Mouse (Mus musculus): ENCODE measurements at regions not wholly inside any gene's neighbourhood (a gene's known extent, or its start where the extent isn't known, plus 50 kb on each side); places are given as distances from the start of the nearest gene placed in this dataset.

GRCm38 (mm10) chr2:46055729-46056128 is 938.5 kb upstream of the Zeb2 start:
- ATAC-seq (no peak), DNase-seq (no peak)
- no peak overlapping the region for H3K4me3 ChIP-seq (ENCODE audit: low read depth, low read length)
- no peak overlapping the region for H3K9ac ChIP-seq
- no peaks in the 10 kb centered on the region for H3K27me3 ChIP-seq (ENCODE audit: insufficient read depth, low read length)
- no peaks in the 10 kb centered on the region for H3K4me1 ChIP-seq (ENCODE audit: insufficient read depth)
- H3K9me3 ChIP-seq (ENCODE audit: low read length): no peaks in the 10 kb centered on the region
- no peak for TF ChIP-seq CTCF (IDR thresholded peaks at IDR 0.05; ENCODE audit: low read depth)
- H3K4me2 ChIP-seq (ENCODE audit: low read depth): no peak overlapping the region
- no peaks in the 10 kb centered on the region for H3K36me3 ChIP-seq (ENCODE audit: insufficient read depth)
- 85% methylated on average over 8 of the region's 8 CpGs for WGBS
- no peak overlapping the region for H3K27ac ChIP-seq (ENCODE audit: low read depth, low read length)

- H3K4me2 ChIP-seq (ENCODE audit: low read depth): no peak overlapping the region
- H3K4me3 ChIP-seq (ENCODE audit: low read depth, low read length): no peak overlapping the region
- no peaks in the 10 kb centered on the region for H3K9me3 ChIP-seq (ENCODE audit: low read length)
- DNase-seq (peak; percentile 52), ATAC-seq (no peak)
- WGBS: 31% methylated on average over 7 of the region's 7 CpGs
- no peaks in the 10 kb centered on the region for H3K4me1 ChIP-seq (ENCODE audit: insufficient read depth)
- no peaks in the 10 kb centered on the region for H3K36me3 ChIP-seq (ENCODE audit: insufficient read depth)
- H3K27me3 ChIP-seq (ENCODE audit: insufficient read depth, low read length): no peaks in the 10 kb centered on the region
- H3K9ac ChIP-seq: no peak overlapping the region
- TF ChIP-seq CTCF (IDR thresholded peaks at IDR 0.05; ENCODE audit: low read depth): no peak
- no peak overlapping the region for H3K27ac ChIP-seq (ENCODE audit: low read depth, low read length)
Measured at GRCm38 (mm10) chr2:46054902-46055301, 937.7 kb upstream of the Zeb2 start.

GRCm38 (mm10) chr2:46021854-46022253 is 904.7 kb upstream of the Zeb2 start:
- no peak for TF ChIP-seq CTCF (IDR thresholded peaks at IDR 0.05; ENCODE audit: low read depth)
- Histone ChIP-seq H3K4me1 (ENCODE audit: insufficient read depth) (no peaks in the 10 kb centered on the region), H3K4me2 (ENCODE audit: low read depth) (no peak overlapping the region), H3K27ac (ENCODE audit: low read depth, low read length) (no peak overlapping the region), H3K36me3 (ENCODE audit: insufficient read depth) (no peaks in the 10 kb centered on the region), H3K9ac (no peak overlapping the region), H3K27me3 (ENCODE audit: insufficient read depth, low read length) (no peaks in the 10 kb centered on the region), H3K4me3 (ENCODE audit: low read depth, low read length) (no peak overlapping the region), H3K9me3 (ENCODE audit: low read length) (no peaks in the 10 kb centered on the region)
- DNase-seq: no peak
- ATAC-seq: no peak
- 92% methylated on average over 1 of the region's 1 CpGs for WGBS

- 53% methylated on average over 3 of the region's 3 CpGs for WGBS
- DNase-seq: no peak
- Histone ChIP-seq H3K4me2 (ENCODE audit: low read depth) (no peak overlapping the region), H3K36me3 (ENCODE audit: insufficient read depth) (no peaks in the 10 kb centered on the region), H3K4me1 (ENCODE audit: insufficient read depth) (no peaks in the 10 kb centered on the region), H3K9ac (no peak overlapping the region), H3K4me3 (ENCODE audit: low read depth, low read length) (no peak overlapping the region), H3K27ac (ENCODE audit: low read depth, low read length) (no peak overlapping the region), H3K9me3 (ENCODE audit: low read length) (no peaks in the 10 kb centered on the region), H3K27me3 (ENCODE audit: insufficient read depth, low read length) (no peaks in the 10 kb centered on the region)
- TF ChIP-seq CTCF (IDR thresholded peaks at IDR 0.05; ENCODE audit: low read depth): no peak
- no peak for ATAC-seq
Measured at GRCm38 (mm10) chr2:46013771-46014269, 896.6 kb upstream of the Zeb2 start.

- H3K27ac ChIP-seq (ENCODE audit: low read depth, low read length): no peak overlapping the region
- H3K9me3 ChIP-seq (ENCODE audit: low read length): no peaks in the 10 kb centered on the region
- DNase-seq (no peak), ATAC-seq (no peak)
- H3K4me2 ChIP-seq (ENCODE audit: low read depth): no peak overlapping the region
- H3K9ac ChIP-seq: no peak overlapping the region
- no peak overlapping the region for H3K4me3 ChIP-seq (ENCODE audit: low read depth, low read length)
- no peaks in the 10 kb centered on the region for H3K27me3 ChIP-seq (ENCODE audit: insufficient read depth, low read length)
- 95% methylated on average over 1 of the region's 1 CpGs for WGBS
- H3K36me3 ChIP-seq (ENCODE audit: insufficient read depth): no peaks in the 10 kb centered on the region
- H3K4me1 ChIP-seq (ENCODE audit: insufficient read depth): no peaks in the 10 kb centered on the region
- no peak for TF ChIP-seq CTCF (IDR thresholded peaks at IDR 0.05; ENCODE audit: low read depth)
Measured at GRCm38 (mm10) chr2:46012716-46013115, 895.5 kb upstream of the Zeb2 start.

GRCm38 (mm10) chr2:45975157-45975556 is 858.0 kb upstream of the Zeb2 start:
- Histone ChIP-seq H3K9ac (no peak overlapping the region), H3K9me3 (ENCODE audit: low read length) (no peaks in the 10 kb centered on the region), H3K27me3 (ENCODE audit: insufficient read depth, low read length) (no peaks in the 10 kb centered on the region), H3K4me3 (ENCODE audit: low read depth, low read length) (no peak overlapping the region), H3K36me3 (ENCODE audit: insufficient read depth) (no peaks in the 10 kb centered on the region), H3K4me2 (ENCODE audit: low read depth) (no peak overlapping the region), H3K4me1 (ENCODE audit: insufficient read depth) (no peaks in the 10 kb centered on the region), H3K27ac (ENCODE audit: low read depth, low read length) (no peak overlapping the region)
- TF ChIP-seq CTCF (IDR thresholded peaks at IDR 0.05; ENCODE audit: low read depth): no peak
- ATAC-seq: no peak
- DNase-seq: no peak

GRCm38 (mm10) chr2:45968635-45969034 is 851.4 kb upstream of the Zeb2 start:
- no peaks in the 10 kb centered on the region for H3K27me3 ChIP-seq (ENCODE audit: insufficient read depth, low read length)
- WGBS: 92% methylated on average over 5 of the region's 5 CpGs
- no peak for ATAC-seq
- no peak overlapping the region for H3K27ac ChIP-seq (ENCODE audit: low read depth, low read length)
- H3K9ac ChIP-seq: no peak overlapping the region
- no peak overlapping the region for H3K4me2 ChIP-seq (ENCODE audit: low read depth)
- H3K4me3 ChIP-seq (ENCODE audit: low read depth, low read length): no peak overlapping the region
- no peak for TF ChIP-seq CTCF (IDR thresholded peaks at IDR 0.05; ENCODE audit: low read depth)
- H3K4me1 ChIP-seq (ENCODE audit: insufficient read depth): no peaks in the 10 kb centered on the region
- DNase-seq: no peak
- H3K9me3 ChIP-seq (ENCODE audit: low read length): no peaks in the 10 kb centered on the region
- no peaks in the 10 kb centered on the region for H3K36me3 ChIP-seq (ENCODE audit: insufficient read depth)

Data from forebrain, postnatal 0 days (tissue).